ENCODE assay signal across 23 mouse cellular contexts in the genomic region with DNA sequence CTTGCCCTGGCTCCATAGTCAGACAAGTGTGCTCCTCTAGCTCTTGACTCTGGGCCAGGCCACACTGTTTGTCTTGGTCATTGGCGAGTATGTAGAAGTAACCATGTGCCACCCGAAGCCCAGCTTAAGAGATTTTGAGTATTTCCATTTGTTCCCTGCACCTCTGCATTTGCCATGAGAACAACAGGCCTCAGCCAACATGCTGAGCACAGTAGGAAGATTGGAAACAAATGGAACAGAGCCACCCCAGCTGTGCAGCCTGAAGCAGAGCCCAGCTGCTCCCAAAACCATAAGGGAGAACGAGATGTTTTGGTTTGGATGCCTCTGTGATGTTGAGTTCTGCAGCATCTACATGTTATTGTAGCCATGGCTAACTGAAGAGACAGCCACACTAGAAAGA.
A peak's percentile ranks its signal among the peaks of the same experiment; 100 is the strongest.
DNase-seq lines count a peak whose midpoint lies in the region; ATAC-seq and TF ChIP-seq lines count a peak whose summit lies in the region.
"Had no signal": no experiment of that assay in that cellular context is flagged by ENCODE, and none has a peak within 500 bp of the region (broad histone marks: within the 10 kb centered on the region; RNA-seq: fewer than 3 reads in every experiment).

No protein-coding gene starts in this region.

- no peak for TF ChIP-seq EP300 in lung, postnatal 0 days (IDR thresholded peaks at IDR 0.05)

- H3K27ac ChIP-seq in gastrocnemius, adult 2 months: no peak overlapping the region
- no peak overlapping the region for H3K27ac ChIP-seq in lung, postnatal 0 days (ENCODE audit: low read length)
- no peak overlapping the region for H3K27ac ChIP-seq in midbrain, embryonic 11.5 days (ENCODE audit: low read depth, low read length)
- H3K27ac ChIP-seq in limb, embryonic 10.5 days: no peak overlapping the region
- H3K27ac ChIP-seq: embryonic facial prominence, embryonic 13.5 days; forebrain, embryonic 13.5 days; hindbrain, embryonic 14.5 days; kidney, postnatal 0 days; limb, embryonic 15.5 days; liver, embryonic 14.5 days; midbrain, embryonic 15.5 days; neural tube, embryonic 12.5 days had no signal

- H3K4me2 ChIP-seq in lung, postnatal 0 days (replicated peaks; ENCODE audit: low read depth, low read length): no peak overlapping the region
- no peak overlapping the region for H3K4me2 ChIP-seq in midbrain, embryonic 11.5 days
- H3K4me2 ChIP-seq: embryonic facial prominence, embryonic 13.5 days; forebrain, embryonic 13.5 days; hindbrain, embryonic 14.5 days; limb, embryonic 15.5 days; midbrain, embryonic 15.5 days; neural tube, embryonic 12.5 days had no signal

- no peaks in the 10 kb centered on the region for H3K27me3 ChIP-seq in lung, postnatal 0 days (replicated peaks; ENCODE audit: insufficient read depth, low read length)
- no peaks in the 10 kb centered on the region for H3K27me3 ChIP-seq in midbrain, embryonic 11.5 days (ENCODE audit: control insufficient read depth, insufficient read depth, low read length)
- H3K27me3 ChIP-seq in limb, embryonic 10.5 days (ENCODE audit: low read depth, poor library complexity, severe bottlenecking): no peaks in the 10 kb centered on the region
- H3K27me3 ChIP-seq: embryonic facial prominence, embryonic 13.5 days; forebrain, embryonic 13.5 days; limb, embryonic 15.5 days; midbrain, embryonic 15.5 days; neural tube, embryonic 12.5 days had no signal

- H3K4me1 ChIP-seq in lung, postnatal 0 days (ENCODE audit: insufficient read depth, low read depth, low read length): no peaks in the 10 kb centered on the region
- H3K4me1 ChIP-seq in midbrain, embryonic 11.5 days (ENCODE audit: control insufficient read depth, insufficient read depth, low read length): no peaks in the 10 kb centered on the region
- peaks cover 3% of the 10 kb centered on the region; the same call in 1 of the 2 replicates for H3K4me1 ChIP-seq in limb, embryonic 10.5 days
- H3K4me1 ChIP-seq: embryonic facial prominence, embryonic 13.5 days; forebrain, embryonic 13.5 days; limb, embryonic 15.5 days; neural tube, embryonic 12.5 days had no signal

- no peak for ATAC-seq in lung, postnatal 0 days
- no peak for ATAC-seq in midbrain, embryonic 11.5 days (ENCODE audit: low FRiP score)
- ATAC-seq: forebrain, embryonic 13.5 days; inflammation-experienced regulatory T-cells, adult 6 months; midbrain, embryonic 15.5 days had no signal

- TF ChIP-seq CTCF in gastrocnemius, adult 2 months (IDR thresholded peaks at IDR 0.05): no peak
- TF ChIP-seq CTCF in lung, postnatal 0 days (IDR thresholded peaks at IDR 0.05): no peak

- no peak overlapping the region for H3K4me3 ChIP-seq in gastrocnemius, adult 2 months
- no peak overlapping the region for H3K4me3 ChIP-seq in lung, postnatal 0 days (ENCODE audit: low read depth, low read length)
- no peak overlapping the region for H3K4me3 ChIP-seq in midbrain, embryonic 11.5 days (ENCODE audit: low read depth, low read length)
- H3K4me3 ChIP-seq in limb, embryonic 10.5 days: no peak overlapping the region
- H3K4me3 ChIP-seq: embryonic facial prominence, embryonic 13.5 days; forebrain, embryonic 13.5 days; limb, embryonic 15.5 days; midbrain, embryonic 15.5 days; neural tube, embryonic 12.5 days had no signal

- intact Hi-C loops in gastrocnemius, adult 2 months (cut with DNase I): no loop called here
- intact Hi-C loops in heart, postnatal 25 days (cut with DNase I): no loop called here

- peak; percentile 10 for DNase-seq in gastrocnemius, postnatal 10 days
- DNase-seq in gastrocnemius, adult 2 months: no peak
- DNase-seq in heart, adult 8-10 months (ENCODE audit: low spot score): peak; percentile 40
- DNase-seq in heart, postnatal 25 days (ENCODE audit: low spot score): no peak
- DNase-seq in lung, postnatal 10 days: peak; percentile 8
- no peak for DNase-seq in lung, postnatal 0 days (ENCODE audit: low spot score)
- DNase-seq in midbrain, embryonic 11.5 days (ENCODE audit: low spot score, missing footprints): no peak
- DNase-seq in limb, embryonic 10.5 days (ENCODE audit: low spot score): no peak
- DNase-seq: adrenal gland, postnatal 10 days; cerebellum, adult 2 months; cerebellum, postnatal 25 days; kidney, adult 18-20 months; retina, postnatal 1 day; right cerebral cortex, postnatal 25 days had no signal

- H3K9ac ChIP-seq in lung, postnatal 0 days (replicated peaks; ENCODE audit: low read depth): no peak overlapping the region
- no peak overlapping the region for H3K9ac ChIP-seq in midbrain, embryonic 11.5 days (ENCODE audit: low read length)
- H3K9ac ChIP-seq: embryonic facial prominence, embryonic 13.5 days; forebrain, embryonic 13.5 days; hindbrain, embryonic 14.5 days; limb, embryonic 15.5 days; liver, embryonic 14.5 days; midbrain, embryonic 15.5 days; neural tube, embryonic 12.5 days had no signal

- no peaks in the 10 kb centered on the region for H3K9me3 ChIP-seq in lung, postnatal 0 days (ENCODE audit: low read length)
- no peaks in the 10 kb centered on the region for H3K9me3 ChIP-seq in midbrain, embryonic 11.5 days (ENCODE audit: control insufficient read depth, low read length)
- no peaks in the 10 kb centered on the region for H3K9me3 ChIP-seq in limb, embryonic 10.5 days (replicated peaks)
- H3K9me3 ChIP-seq: embryonic facial prominence, embryonic 13.5 days; forebrain, embryonic 13.5 days; limb, embryonic 15.5 days; midbrain, embryonic 15.5 days; neural tube, embryonic 12.5 days had no signal

- H3K36me3 ChIP-seq in lung, postnatal 0 days (ENCODE audit: insufficient read depth, low read length): no peaks in the 10 kb centered on the region
- no peaks in the 10 kb centered on the region for H3K36me3 ChIP-seq in midbrain, embryonic 11.5 days (ENCODE audit: control insufficient read depth, insufficient read depth, low read length)
- H3K36me3 ChIP-seq in limb, embryonic 10.5 days: no peaks in the 10 kb centered on the region
- H3K36me3 ChIP-seq: embryonic facial prominence, embryonic 13.5 days; limb, embryonic 15.5 days; midbrain, embryonic 15.5 days; neural tube, embryonic 12.5 days had no signal

- 40% methylated on average over 3 of the region's 3 CpGs for WGBS in lung, postnatal 0 days
- WGBS in midbrain, embryonic 11.5 days: 74% methylated on average over 3 of the region's 3 CpGs
- WGBS in limb, embryonic 10.5 days: 70% methylated on average over 3 of the region's 3 CpGs

Comparison
In these comparisons a context has a peak if more than half of its experiments do, and no peak if none do; other contexts are left out.
1. DNase-seq: peak in gastrocnemius, postnatal 10 days (single experiment), heart, adult 8-10 months (single experiment) and lung, postnatal 10 days (single experiment); none in gastrocnemius, adult 2 months (single experiment), heart, postnatal 25 days (single experiment), lung, postnatal 0 days (single experiment), midbrain, embryonic 11.5 days (single experiment) and limb, embryonic 10.5 days (single experiment).